Mouse (Mus musculus): ENCODE measurements around the gene Cirbp.

Gene Cirbp

DNA sequence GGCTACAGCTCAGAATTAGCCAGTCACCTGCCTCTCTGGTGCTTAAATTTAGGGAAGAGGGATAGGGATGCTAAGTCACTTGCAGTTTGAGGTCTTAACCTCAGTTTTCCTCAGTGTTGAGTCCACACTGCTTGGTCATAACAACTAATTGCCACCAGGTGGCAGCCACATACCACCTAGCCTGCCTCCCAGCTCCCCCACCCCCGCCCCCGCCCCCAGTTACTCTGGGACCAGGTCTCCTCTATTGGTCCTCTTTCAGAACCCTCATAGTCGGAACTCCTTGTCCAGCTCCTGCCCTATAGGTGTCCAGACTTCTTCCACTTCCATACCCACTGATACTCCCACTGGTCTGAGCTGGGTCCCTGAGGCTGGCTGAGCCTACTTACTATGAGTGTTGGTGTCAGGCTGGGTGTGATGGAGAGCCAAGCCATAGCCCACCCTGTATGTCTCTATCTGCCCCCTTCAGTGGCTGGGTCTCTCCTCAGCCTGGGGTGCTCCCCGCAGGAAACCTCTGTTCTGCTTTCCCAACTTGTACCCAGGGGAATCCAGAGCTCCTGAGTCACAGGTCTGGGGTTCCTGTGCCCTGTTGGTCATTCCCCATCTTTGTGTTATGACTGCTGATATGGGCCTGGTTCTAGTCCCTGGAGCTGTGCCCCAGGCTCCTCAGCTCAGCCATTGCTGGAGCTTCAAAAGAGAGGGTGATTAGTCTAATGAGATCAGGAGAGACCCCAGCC is 9.9 kb downstream of the Cirbp start:
- no peak for DNase-seq (ENCODE audit: low spot score in 2 of 2)

DNA sequence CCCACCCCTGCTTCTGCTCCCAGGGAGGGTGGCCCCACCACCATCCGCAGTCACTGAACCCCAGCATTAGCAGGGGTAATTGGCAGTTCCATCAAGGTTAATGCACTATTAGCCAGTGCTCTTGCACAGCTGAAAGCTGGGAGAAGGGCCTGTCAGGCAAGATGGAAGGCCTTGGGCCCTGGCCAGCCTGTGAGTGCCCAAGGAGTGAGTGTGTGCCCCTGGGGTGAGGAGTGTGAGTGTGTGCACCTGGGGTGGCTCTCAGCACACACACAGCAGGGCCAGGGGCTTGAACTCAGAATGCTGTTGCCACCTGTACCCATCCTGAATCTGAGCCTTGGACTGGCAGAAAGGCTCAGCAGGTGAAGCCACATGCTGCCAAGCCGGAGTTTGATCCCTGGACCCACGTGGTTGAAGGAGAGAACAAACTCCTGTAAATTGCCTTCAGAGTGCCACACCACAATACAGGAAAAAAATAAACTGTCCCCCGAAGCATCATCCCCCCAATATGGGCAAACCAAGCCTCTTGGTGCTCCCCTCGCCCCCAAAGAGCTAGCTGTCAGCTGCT is 10.6 kb downstream of the Cirbp start:
- no peak for DNase-seq (ENCODE audit: low spot score in 2 of 2)

DNA sequence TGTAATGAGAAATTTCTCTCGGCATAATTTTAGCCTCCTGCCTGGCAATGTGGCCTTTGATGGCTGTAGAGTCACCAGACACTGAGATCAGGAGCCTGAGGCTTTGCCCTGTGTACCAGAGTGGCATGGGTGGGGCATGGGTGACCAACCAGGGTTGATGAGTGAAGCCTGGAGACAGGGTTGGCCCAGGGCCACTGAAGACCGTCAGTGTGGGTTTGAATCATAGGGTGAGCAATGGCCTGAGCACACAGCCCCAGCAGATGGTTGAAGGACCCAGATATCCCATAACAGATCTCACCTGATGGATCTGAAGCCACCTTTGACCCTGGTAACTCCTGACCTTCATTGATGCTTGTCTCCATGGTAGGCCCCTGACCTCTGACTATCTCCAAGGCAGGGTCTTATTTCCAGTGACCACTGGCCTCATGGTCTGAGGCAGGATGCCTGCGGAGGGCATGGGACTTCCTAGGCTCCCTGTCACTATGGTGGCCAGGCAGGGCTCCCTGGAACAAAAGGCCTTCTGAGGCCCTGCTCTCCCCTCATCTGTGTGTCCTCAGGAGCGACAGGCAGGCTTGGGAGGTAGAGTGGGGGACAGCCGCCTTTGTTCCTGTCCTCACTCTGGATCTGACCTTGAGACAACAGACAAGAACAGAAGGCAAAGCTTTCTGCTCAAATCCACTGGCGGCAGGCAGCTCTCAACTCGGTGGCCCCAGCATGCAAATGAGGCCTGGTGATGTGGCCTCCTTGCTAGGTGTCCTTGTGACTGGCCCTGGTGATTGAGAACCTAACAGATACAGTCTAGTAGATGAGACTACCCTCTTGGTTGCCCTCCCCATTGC is 11.9 kb downstream of the Cirbp start:
- no peak for DNase-seq (ENCODE audit: low spot score in 2 of 2)

DNA sequence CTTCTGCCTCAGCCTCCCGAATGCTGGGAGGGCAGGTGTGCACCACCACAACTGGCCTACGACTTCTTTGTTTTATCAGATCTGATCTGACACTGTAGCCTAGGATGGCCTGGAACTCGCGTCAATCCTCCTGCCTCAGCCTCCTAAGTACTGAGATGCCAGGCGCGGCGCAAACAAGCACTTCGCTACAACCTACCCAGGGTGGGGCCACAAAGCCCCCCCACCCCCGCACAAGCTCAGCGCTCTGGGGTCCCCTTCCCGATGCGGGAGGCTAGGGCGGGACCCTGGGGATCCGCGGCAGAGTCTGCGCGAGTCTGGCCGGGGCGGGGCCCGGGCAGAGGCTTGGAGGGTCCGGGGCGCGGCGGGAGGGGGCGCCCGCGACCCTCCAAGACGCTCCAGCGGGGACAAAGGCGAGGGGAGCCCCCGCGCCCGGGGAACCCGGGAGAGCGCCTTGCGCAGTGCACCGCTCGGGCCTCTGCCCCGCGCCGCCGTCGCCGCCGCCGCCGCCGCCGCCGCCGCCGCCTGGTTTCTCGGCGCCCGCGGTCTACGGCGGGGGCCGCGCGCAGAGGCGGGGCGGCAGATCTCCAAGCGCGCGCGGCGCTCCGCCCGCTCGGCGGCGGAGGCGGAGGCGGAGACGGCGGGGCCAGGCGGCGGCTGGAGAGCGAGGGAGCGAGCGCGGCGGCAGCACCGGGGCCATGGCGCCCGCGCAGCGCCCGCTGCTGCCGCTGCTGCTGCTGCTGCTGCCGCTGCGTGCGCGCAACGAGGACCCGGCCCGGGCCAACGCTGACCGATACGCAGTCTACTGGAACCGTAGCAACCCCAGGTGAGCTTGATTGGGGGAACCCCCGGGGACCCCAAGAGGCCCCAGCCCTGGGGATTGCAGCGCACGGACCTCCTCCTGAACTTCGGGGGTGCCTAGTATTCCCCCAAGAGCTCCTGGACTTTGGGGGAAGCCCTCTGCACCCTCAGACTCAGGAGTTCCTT is 13.6 kb downstream of the Cirbp start, which contains the start of gene Efna2:
Gene Efna2, plus strand, starts transcription at position 415 of the 984 bp plus-strand sequence.
- DNase-seq (ENCODE audit: low spot score in 2 of 2), result peak in 1 of 2 experiments; percentile 33

DNA sequence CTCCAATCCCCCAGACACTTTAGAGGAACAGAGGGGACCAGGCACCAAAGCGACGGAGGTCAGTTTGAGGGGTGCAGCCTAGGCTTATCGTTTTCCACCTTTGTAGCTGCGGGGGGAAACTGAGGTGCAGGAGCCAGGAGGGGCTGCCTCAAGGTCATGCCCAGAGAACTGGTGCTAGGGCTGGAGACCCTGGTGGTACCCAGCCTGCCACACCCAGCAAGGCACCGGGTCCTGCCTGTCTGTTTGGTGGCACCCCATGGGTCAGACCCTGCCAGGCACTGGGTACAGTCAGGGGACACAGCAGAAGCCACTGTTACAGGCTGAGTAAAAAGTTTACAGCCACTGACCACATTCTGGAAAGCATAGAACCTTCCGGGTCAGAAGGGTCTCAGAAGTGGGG is 14.5 kb downstream of the Cirbp start:
- DNase-seq (ENCODE audit: low spot score in 2 of 2), result no peak

DNA sequence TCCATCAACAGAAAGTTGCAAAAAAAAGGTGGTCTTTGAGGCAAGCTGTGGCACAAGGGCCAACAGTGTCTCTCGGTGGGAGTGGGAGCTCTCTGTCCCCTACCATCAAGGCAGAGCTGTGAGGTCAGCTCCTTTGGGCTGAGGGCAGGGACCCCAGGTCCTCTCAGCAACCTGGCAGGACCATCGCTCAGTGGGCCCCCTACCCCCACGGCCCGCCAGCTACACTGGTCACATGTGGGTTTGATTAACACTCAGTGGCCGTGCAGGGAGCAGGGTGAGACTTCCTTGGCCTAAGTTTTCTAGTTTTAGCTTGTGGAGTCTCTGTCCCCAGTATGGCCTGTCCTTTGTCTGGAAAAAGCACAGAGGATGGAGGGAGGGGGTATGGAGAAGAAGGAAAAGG is 15.0 kb downstream of the Cirbp start:
- no peak for DNase-seq (ENCODE audit: low spot score in 2 of 2)

DNA sequence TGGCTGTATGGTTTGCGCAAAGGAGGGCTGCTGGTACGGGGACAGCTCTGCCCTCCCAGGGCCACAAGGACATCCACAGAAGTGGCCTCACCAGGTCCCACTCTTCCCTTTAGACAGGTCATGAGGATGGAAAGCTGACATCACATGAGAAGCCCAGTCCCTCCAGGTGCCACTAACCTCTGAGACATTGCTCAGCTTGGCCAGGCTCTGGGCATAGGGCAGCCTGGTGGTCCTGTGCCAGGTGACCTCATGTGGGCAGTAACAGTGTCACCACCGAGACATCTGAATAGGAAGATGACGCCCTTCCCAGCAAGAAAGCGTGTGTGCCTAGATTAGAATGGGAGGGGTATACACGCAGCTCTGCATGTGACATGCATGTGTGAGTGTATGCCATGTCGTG is 16.8 kb downstream of the Cirbp start:
- no peak for DNase-seq (ENCODE audit: low spot score in 2 of 2)

DNA sequence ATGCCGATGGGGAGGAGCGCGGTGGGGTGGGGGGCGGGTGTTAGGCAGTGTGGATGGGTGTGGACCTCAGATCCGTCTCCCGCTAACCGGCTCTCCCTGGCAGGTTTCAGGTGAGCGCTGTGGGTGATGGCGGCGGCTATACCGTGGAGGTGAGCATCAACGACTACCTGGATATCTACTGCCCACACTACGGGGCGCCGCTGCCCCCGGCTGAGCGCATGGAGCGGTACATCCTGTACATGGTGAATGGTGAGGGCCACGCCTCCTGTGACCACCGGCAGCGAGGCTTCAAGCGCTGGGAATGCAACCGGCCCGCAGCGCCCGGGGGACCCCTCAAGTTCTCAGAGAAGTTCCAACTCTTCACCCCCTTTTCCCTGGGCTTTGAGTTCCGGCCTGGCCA is 20.9 kb downstream of the Cirbp start:
- DNase-seq (ENCODE audit: low spot score in 2 of 2), result no peak

DNA sequence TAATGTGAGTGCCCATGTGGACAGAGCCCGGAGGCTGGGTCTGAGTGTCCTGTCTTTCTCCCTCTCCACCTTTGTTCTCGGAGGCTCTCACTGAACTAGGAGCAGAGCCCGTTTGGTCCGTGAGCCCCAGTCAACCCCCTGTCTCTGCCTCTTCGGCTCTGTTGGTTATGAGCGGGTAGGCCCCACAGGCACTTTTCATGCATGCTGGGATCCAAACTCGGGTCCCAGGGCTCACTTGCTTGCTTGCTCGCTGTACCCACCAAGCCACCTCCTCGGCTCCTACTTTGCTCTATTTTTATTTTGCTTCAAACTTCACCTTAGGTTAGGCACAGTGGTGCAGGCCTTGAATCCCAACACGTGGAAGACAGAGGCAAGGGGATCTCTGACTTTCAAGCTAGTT is 22.0 kb downstream of the Cirbp start:
- DNase-seq (ENCODE audit: low spot score in 2 of 2), result no peak

DNA sequence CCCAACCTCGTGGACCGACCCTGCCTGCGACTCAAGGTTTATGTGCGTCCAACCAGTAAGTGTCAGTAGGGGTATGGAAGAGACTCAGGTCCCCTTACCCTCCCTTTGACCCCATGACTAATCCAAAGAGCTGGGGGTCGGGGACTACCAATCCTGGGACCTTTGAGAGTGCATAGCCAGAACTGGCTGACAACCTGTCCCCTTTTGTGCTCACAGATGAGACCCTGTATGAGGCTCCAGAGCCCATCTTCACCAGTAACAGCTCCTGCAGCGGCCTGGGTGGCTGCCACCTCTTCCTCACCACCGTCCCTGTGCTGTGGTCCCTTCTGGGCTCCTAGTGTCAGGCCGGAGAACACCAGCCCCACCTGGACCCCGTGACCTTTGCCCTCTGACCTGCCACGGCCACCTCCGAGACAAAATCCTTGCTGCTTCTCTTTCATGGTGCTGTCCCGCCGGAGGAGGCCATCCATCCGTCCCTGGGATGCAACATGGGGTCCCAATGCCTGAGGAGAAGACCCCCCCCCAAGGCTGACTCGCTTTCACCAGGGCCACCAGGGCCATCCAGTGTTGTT is 22.8 kb downstream of the Cirbp start:
- no peak for DNase-seq (ENCODE audit: low spot score in 2 of 2)

DNA sequence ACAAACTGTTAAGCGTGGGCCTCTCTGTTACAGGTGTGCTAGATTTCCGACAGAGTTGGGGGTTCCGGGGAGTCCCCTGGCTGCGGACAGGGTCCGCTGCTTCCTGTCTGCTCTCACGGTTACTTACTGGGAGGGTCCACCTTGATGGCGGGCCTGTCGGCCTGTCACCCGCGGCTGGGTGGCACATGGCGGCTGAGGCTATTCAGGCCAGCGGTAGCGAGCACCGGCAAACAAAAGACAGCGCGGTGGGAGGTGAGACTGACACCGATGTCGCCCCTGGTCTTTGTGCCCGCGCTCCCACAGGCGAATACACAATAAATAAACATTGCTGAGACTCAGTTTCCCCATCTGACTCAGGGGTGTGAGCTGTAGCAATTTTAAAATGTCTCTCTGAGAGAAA is 24.2 kb downstream of the Cirbp start:
- no peak for DNase-seq (ENCODE audit: low spot score in 2 of 2)

DNA sequence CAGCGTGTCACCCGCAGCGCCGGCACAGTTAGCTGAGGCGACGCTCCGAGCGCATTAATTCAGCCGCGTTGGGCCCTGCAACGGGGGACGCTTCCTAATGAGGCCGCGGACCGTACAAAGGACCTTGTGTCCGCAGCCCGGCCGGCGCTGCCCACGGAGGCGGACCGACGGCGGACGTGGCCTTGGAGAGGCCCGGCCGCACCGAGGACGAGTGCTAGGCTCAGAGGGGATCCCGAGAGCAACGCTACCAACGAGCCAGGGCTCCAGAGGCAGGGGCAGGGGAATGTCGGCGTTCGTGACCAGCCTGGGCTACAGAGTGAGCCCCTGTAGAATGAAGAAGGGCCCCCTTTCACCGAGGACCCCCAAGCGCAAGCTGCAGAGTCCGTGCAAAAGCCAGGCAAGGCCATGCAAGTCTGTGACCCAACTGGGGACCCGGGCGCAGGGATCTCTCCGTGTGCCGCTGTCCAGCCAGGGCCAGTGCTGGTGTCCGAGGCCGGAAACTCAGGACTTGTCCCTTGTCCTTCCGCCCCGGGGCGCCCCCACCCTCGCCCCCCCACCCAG is 24.8 kb downstream of the Cirbp start:
- peak in 1 of 2 experiments; percentile 50 for DNase-seq (ENCODE audit: low spot score in 2 of 2)

DNA sequence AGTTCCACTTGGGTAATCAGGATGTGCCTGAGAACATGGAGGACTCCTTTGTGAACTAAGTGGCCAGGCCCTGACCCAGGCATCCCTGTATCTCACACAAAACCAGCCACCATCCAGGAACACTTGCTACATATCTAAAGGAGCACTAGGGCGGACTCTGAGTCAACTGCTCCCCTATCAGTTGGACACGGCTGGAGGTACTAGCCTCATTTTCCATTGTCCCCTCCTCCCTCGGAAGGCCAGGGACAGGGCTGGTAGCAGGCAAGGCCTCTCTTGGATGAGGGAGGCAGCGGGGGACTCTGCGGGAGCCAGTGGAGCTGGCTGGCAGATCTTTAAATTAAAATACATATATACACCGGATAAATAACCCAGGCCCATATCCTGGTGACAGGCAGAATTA is 28.2 kb downstream of the Cirbp start:
- DNase-seq (ENCODE audit: low spot score in 2 of 2), result no peak

DNA sequence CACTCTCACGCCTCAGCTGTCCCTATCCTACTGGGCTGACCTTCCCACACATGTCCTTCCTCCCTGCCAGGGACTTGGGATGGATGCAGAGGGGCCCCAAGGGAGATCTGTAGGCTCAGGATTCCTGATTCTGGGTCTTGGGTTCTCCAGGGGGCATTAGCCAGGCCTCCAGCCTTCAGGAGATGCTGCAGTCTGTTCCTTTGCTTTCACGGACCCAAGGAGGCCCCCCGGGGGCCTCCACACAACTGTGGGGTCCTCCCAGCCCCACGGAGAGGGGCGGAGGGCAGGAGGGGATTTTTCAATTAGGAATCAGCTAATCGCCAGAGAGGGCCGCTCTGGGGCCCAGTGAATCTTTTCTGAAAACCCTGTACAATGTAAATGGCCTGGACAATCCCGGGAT is 28.7 kb downstream of the Cirbp start:
- DNase-seq (ENCODE audit: low spot score in 2 of 2), result no peak

DNA sequence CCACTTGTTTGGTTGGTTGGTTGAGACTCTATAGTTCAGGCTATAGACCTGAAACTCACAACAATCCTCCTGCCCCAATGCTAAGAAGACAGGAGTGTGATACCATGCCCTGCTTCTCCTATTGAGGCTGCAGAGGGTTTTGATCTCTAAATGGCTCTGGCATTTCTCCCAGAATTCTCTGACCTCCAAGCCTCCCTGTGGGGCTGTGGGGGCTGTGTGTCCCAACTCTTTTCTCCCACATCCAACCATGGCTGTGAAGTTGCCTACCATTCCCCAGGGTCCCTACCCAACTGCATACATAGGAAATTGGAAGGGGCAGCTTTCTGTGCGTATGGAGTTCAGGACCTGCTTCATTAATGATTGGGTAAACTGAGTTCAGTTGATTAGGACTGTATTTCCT is 30.4 kb downstream of the Cirbp start:
- DNase-seq (ENCODE audit: low spot score in 2 of 2), result no peak

DNA sequence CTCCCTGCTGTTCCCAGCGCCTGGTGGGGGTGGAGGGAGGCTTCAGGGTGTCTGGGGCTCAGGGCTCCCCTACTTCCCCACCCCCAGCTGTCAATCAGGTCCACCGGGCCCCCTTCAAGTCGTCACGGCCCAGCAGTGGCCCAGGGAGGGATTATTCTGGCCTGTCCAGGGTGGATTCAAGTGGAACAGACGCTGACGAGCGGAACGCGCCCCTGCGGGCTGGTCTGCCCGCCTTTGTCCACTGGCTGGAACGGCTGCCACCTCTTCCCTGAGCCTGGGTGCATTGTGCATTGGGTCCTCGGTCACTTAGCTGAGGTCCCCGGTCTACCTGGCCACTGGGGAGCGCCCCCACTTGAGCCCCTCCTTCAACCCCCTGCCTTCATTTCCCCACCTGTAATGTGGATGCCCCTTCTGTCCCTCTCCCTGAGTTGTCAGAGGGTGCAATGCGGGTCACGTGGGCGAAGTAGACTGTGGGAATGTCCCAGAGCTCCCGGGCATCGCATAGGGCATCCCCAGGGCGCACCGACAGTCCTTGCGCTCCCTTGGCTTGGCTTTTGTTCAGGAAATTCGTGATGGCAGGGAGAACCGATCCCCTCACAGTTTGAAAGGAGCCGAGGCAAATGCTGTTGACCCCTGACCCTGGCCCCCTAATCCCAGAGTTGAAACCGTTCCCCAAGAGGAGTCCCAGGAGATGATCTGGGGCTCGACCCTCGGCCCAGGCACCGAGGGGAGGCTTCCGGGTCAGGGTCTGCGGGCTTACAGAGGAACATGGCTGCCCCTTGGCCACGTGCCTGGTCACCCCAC is 31.2 kb downstream of the Cirbp start:
- DNase-seq (ENCODE audit: low spot score in 2 of 2), result no peak

DNA sequence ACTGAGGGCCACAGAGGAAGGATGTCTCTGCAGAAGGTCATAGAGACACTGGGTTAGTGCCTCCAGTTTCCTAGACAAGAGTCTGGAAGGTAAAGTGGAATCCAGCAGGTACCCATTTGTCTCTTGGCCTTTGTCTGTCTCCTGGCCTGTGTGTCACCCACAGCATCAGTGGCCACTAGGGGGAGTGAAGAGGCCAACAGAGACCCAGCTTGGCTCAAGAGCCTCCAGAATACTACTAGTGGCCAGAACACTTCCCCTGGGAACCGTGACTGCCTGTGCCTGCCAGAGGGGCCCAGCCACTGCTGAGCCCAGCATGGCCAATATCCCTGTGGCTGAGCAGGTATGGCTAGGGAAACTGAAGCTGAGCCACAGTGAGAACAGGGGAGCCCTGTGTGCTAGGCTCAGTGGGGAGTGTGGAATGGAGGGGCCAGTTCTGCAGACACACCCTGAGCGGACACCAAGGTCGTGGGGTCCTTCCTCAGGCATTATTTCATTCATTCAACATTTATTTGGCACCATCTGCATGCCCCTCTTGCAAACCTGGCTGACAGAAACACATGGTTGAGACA is 33.7 kb downstream of the Cirbp start:
- DNase-seq (ENCODE audit: low spot score in 2 of 2), result peak; percentile 81 to 82

DNA sequence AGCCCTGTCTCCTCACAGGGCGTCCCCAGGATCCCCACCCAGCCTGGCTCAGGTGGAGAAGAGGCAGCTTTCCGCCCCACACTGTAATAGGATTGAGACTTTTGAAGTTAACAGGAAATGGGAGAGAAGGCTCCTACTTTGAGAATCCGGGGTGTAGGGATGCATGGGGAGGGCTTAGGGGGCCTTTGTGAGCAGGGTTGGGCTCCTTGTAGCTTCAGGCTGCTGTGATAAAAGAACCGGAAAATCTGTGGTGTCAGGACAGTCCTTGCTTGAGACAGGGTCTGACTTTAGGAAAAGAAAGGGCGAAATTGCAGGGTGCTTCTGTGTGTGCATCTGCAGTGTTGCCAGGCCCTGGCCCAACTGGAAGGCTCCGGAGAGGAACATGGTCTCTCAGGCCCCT is 34.7 kb downstream of the Cirbp start:
- DNase-seq (ENCODE audit: low spot score in 2 of 2), result no peak

DNA sequence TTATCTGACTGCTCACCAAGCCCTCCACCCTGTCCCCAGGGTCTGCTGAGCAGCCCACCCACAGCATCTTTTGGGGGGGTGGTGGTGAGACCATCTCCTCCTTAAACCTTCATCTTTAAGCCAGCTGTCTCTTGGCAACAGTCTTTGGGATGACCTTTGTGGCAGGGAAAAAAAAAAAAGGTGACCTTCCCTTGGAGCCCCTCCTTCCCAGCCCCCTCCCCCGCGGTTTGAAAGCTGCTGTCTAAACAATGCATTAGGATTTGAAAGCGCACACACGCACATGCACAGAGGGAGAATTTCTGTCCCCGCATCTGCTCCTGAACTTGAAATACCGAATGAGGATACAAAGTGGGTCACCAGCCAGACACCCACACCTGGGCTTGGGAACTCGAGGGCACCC is 38.3 kb downstream of the Cirbp start:
- no peak for DNase-seq (ENCODE audit: low spot score in 2 of 2)

DNA sequence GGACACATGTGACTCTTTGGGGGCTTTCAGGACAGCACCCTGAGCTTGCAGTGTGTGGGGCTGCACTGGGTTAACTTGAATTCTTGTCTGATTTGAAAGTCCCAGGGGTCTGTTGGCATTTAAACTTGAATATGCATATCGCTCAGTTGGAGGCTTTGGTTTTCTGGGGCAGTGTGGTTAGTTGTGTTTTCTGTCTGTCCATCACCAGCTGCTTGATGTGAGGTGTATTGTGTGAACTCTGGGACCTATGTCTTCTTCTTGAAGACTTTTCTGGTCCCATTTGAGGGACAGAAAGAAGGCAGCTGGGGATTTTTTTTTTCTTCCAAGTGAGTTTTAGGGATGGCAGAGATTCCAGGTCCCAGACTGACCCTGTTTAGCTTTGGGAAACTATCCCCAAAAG is 41.4 kb downstream of the Cirbp start:
- no peak for DNase-seq (ENCODE audit: low spot score in 2 of 2)

Measured in right cerebral cortex, adult 2 months (tissue).